Mouse (Mus musculus): ENCODE measurements around the gene Chchd3. TPM values are rescaled to one million over a fixed set of nuclear protein-coding genes. Genes with fewer than 3 reads are reported as not detected.

Gene Chchd3
- polyA plus RNA-seq, 1 experiment from 2014 or later = 135 TPM

GRCm38 (mm10) chr6:33056392-33056791, 3.7 kb downstream of the Chchd3 start:
- H3K4me2 ChIP-seq (ENCODE audit: low read depth, low read length, severe bottlenecking) = no peak overlapping the region
- no peaks in the 10 kb centered on the region for H3K27me3 ChIP-seq (ENCODE audit: control insufficient read depth, insufficient read depth, low read length)
- no peaks in the 10 kb centered on the region; the same call in 1 of the 2 replicates for H3K36me3 ChIP-seq (ENCODE audit: control insufficient read depth, insufficient read depth, low read length)
- DNase-seq (ENCODE audit: low spot score) (no peak), ATAC-seq (replicated peaks; ENCODE audit: low FRiP score) (no peak)
- no peaks in the 10 kb centered on the region for H3K9me3 ChIP-seq (ENCODE audit: control insufficient read depth, low read length)
- no peak overlapping the region for H3K4me3 ChIP-seq (ENCODE audit: low read depth, low read length)
- H3K27ac ChIP-seq (ENCODE audit: low read depth, low read length) = no peak overlapping the region
- no peak overlapping the region for H3K9ac ChIP-seq (ENCODE audit: low read length)
- 0 out of 2 replicates have a peak, but pooled peaks cover 2% of the 10 kb centered on the region for H3K4me1 ChIP-seq (replicated peaks; ENCODE audit: control insufficient read depth, insufficient read depth, low read length)
- WGBS = 88% methylated on average over 4 of the region's 4 CpGs

- no peak for DNase-seq (ENCODE audit: low spot score)
- H3K9ac ChIP-seq (ENCODE audit: low read length) = no peak overlapping the region
- no peak overlapping the region for H3K4me3 ChIP-seq (ENCODE audit: low read depth, low read length)
- no peak for ATAC-seq (replicated peaks; ENCODE audit: low FRiP score)
- 94% methylated on average over 4 of the region's 4 CpGs for WGBS
- H3K27ac ChIP-seq (ENCODE audit: low read depth, low read length) = no peak overlapping the region
- H3K9me3 ChIP-seq (ENCODE audit: control insufficient read depth, low read length) = no peaks in the 10 kb centered on the region
- H3K36me3 ChIP-seq (ENCODE audit: control insufficient read depth, insufficient read depth, low read length) = no peaks in the 10 kb centered on the region; the same call in 1 of the 2 replicates
- H3K27me3 ChIP-seq (ENCODE audit: control insufficient read depth, insufficient read depth, low read length) = no peaks in the 10 kb centered on the region
- H3K4me2 ChIP-seq (ENCODE audit: low read depth, low read length, severe bottlenecking) = no peak overlapping the region
- 0 out of 2 replicates have a peak, but pooled peaks cover 2% of the 10 kb centered on the region for H3K4me1 ChIP-seq (replicated peaks; ENCODE audit: control insufficient read depth, insufficient read depth, low read length)
Measured at GRCm38 (mm10) chr6:33055663-33056062, 4.4 kb downstream of the Chchd3 start.

DNA sequence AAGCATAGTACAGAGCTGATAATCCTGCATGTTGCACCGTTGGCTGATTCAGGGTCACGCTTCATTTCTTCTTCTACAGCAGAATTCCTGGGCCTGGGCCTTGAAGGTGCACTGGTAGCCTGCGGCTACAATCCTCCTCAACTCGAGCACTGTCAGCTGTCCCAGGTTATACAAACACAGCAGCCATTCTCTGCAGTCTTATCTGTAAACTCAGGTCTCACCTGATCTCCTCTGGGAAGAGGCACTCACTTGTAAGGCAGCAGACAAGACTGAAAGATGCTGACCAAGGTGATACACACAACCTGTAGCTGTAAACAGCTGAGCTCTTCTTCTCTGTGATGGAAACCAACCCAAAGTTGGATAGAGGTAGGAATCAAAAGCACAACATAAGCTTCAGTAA, 5.1 kb downstream of the Chchd3 start:
- Histone ChIP-seq H3K27ac (ENCODE audit: low read depth, low read length) (no peak overlapping the region), H3K4me3 (ENCODE audit: low read depth, low read length) (no peak overlapping the region), H3K9me3 (ENCODE audit: control insufficient read depth, low read length) (no peaks in the 10 kb centered on the region), H3K27me3 (ENCODE audit: control insufficient read depth, insufficient read depth, low read length) (no peaks in the 10 kb centered on the region), H3K36me3 (ENCODE audit: control insufficient read depth, insufficient read depth, low read length) (no peaks in the 10 kb centered on the region; the same call in 1 of the 2 replicates), H3K4me1 (replicated peaks; ENCODE audit: control insufficient read depth, insufficient read depth, low read length) (0 out of 2 replicates have a peak, but pooled peaks cover 2% of the 10 kb centered on the region), H3K4me2 (ENCODE audit: low read depth, low read length, severe bottlenecking) (no peak overlapping the region), H3K9ac (ENCODE audit: low read length) (no peak overlapping the region)
- no peak for ATAC-seq (replicated peaks; ENCODE audit: low FRiP score)
- DNase-seq (ENCODE audit: low spot score) = no peak
- WGBS = 94% methylated on average over 4 of the region's 4 CpGs

DNA sequence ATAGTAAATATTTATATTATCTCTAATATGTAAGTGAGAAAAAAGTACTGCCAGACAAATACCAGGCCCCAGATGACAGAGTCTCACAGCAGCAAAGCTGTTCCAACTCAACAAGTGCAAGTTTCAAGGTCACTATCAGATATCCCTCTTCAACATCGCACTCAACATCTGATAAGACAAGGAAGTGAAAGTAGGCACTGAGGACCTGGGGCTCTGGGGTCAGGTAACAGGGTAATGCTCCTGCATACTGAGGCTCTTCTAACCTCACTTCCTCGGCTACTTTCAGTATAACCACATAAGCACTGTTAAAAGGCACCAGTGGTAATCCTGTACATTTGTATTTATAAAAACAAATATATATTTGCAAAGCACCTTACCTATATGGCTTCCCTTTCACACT, 8.4 kb downstream of the Chchd3 start:
- WGBS = 82% methylated on average over 2 of the region's 2 CpGs
- no peak overlapping the region for H3K4me3 ChIP-seq (ENCODE audit: low read depth, low read length)
- no peaks in the 10 kb centered on the region for H3K4me1 ChIP-seq (replicated peaks; ENCODE audit: control insufficient read depth, insufficient read depth, low read length)

GRCm38 (mm10) chr6:33049705-33050420, 10.2 kb downstream of the Chchd3 start:
- H3K4me3 ChIP-seq (ENCODE audit: low read depth, low read length) = no peak overlapping the region
- no peaks in the 10 kb centered on the region for H3K27me3 ChIP-seq (ENCODE audit: control insufficient read depth, insufficient read depth, low read length)
- H3K27ac ChIP-seq (ENCODE audit: low read depth, low read length) = no peak overlapping the region
- DNase-seq (ENCODE audit: low spot score) (no peak), ATAC-seq (replicated peaks; ENCODE audit: low FRiP score) (no peak)
- WGBS = 94% methylated on average over 6 of the region's 6 CpGs
- no peak overlapping the region for H3K4me2 ChIP-seq (ENCODE audit: low read depth, low read length, severe bottlenecking)
- H3K4me1 ChIP-seq (replicated peaks; ENCODE audit: control insufficient read depth, insufficient read depth, low read length) = no peaks in the 10 kb centered on the region
- no peak overlapping the region for H3K9ac ChIP-seq (ENCODE audit: low read length)
- H3K9me3 ChIP-seq (ENCODE audit: control insufficient read depth, low read length) = no peaks in the 10 kb centered on the region
- no peaks in the 10 kb centered on the region; the same call in 1 of the 2 replicates for H3K36me3 ChIP-seq (ENCODE audit: control insufficient read depth, insufficient read depth, low read length)

More for the DNA sequence above, 8.4 kb downstream of the Chchd3 start:
- Histone ChIP-seq H3K27me3 (ENCODE audit: control insufficient read depth, insufficient read depth, low read length) (no peaks in the 10 kb centered on the region), H3K9ac (ENCODE audit: low read length) (no peak overlapping the region), H3K36me3 (ENCODE audit: control insufficient read depth, insufficient read depth, low read length) (no peaks in the 10 kb centered on the region; the same call in 1 of the 2 replicates), H3K9me3 (ENCODE audit: control insufficient read depth, low read length) (no peaks in the 10 kb centered on the region), H3K4me2 (ENCODE audit: low read depth, low read length, severe bottlenecking) (no peak overlapping the region), H3K27ac (ENCODE audit: low read depth, low read length) (no peak overlapping the region)
- DNase-seq (ENCODE audit: low spot score) (no peak), ATAC-seq (replicated peaks; ENCODE audit: low FRiP score) (no peak)

DNA sequence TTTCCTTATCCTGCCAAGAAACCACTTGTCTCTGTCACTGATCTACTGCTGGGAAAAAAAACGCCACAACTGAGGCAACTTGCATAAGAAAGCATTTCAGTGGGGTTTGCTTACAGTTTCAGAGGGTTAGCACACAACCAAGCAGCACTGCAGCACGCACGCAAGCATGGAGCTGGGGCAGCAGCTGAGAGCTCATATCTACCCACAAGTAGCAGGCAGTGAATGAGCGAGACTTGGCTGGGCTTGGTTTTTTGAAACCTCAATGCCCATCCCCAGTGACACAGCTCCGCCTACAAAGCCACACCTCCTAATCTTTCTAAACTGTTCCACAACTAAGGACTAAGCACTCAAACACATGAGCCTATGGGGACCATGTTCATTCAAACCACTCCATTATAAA, 16.6 kb downstream of the Chchd3 start:
- no peaks in the 10 kb centered on the region for H3K9me3 ChIP-seq (ENCODE audit: control insufficient read depth, low read length)
- no peak overlapping the region for H3K4me2 ChIP-seq (ENCODE audit: low read depth, low read length, severe bottlenecking)
- 94% methylated on average over 5 of the region's 5 CpGs for WGBS
- no peaks in the 10 kb centered on the region for H3K27me3 ChIP-seq (ENCODE audit: control insufficient read depth, insufficient read depth, low read length)
- DNase-seq (ENCODE audit: low spot score) (no peak), ATAC-seq (replicated peaks; ENCODE audit: low FRiP score) (no peak)
- H3K4me1 ChIP-seq (replicated peaks; ENCODE audit: control insufficient read depth, insufficient read depth, low read length) = no peaks in the 10 kb centered on the region
- H3K4me3 ChIP-seq (ENCODE audit: low read depth, low read length) = no peak overlapping the region
- no peak overlapping the region for H3K27ac ChIP-seq (ENCODE audit: low read depth, low read length)
- H3K36me3 ChIP-seq (ENCODE audit: control insufficient read depth, insufficient read depth, low read length) = no peaks in the 10 kb centered on the region; the same call in 1 of the 2 replicates
- no peak overlapping the region for H3K9ac ChIP-seq (ENCODE audit: low read length)

GRCm38 (mm10) chr6:33042880-33043279, 17.2 kb downstream of the Chchd3 start:
- no peak for ATAC-seq (replicated peaks; ENCODE audit: low FRiP score)
- Histone ChIP-seq H3K9me3 (ENCODE audit: control insufficient read depth, low read length) (no peaks in the 10 kb centered on the region), H3K27ac (ENCODE audit: low read depth, low read length) (no peak overlapping the region), H3K9ac (ENCODE audit: low read length) (no peak overlapping the region), H3K4me1 (replicated peaks; ENCODE audit: control insufficient read depth, insufficient read depth, low read length) (no peaks in the 10 kb centered on the region), H3K4me3 (ENCODE audit: low read depth, low read length) (no peak overlapping the region), H3K4me2 (ENCODE audit: low read depth, low read length, severe bottlenecking) (no peak overlapping the region), H3K27me3 (ENCODE audit: control insufficient read depth, insufficient read depth, low read length) (no peaks in the 10 kb centered on the region), H3K36me3 (ENCODE audit: control insufficient read depth, insufficient read depth, low read length) (no peaks in the 10 kb centered on the region; the same call in 1 of the 2 replicates)
- WGBS = 86% methylated on average over 1 of the region's 1 CpGs
- DNase-seq (ENCODE audit: low spot score) = no peak

DNA sequence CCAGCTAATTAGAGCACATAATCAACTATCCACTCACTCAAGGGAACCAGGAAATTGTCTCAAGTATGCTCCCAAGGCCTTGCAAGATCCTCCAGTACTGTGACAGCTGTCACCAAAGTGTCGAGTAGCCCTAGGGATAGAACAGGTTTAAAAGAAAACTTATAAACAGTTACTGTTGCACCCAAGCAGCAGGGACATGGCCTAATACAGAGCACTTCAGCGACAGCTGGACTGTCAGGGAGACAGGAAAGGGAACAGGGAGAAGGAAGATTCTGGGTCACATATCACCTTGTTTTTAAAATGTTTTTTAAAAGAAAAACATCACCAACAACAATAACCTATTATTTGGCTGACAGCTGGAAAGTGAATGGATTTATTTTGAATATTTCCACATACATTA, 18.1 kb downstream of the Chchd3 start:
- DNase-seq (ENCODE audit: low spot score) (no peak), ATAC-seq (replicated peaks; ENCODE audit: low FRiP score) (no peak)
- H3K36me3 ChIP-seq (ENCODE audit: control insufficient read depth, insufficient read depth, low read length) = no peaks in the 10 kb centered on the region; the same call in 1 of the 2 replicates
- H3K4me3 ChIP-seq (ENCODE audit: low read depth, low read length) = no peak overlapping the region
- no peaks in the 10 kb centered on the region for H3K27me3 ChIP-seq (ENCODE audit: control insufficient read depth, insufficient read depth, low read length)
- H3K9ac ChIP-seq (ENCODE audit: low read length) = no peak overlapping the region
- WGBS = 86% methylated on average over 2 of the region's 2 CpGs
- H3K4me1 ChIP-seq (replicated peaks; ENCODE audit: control insufficient read depth, insufficient read depth, low read length) = no peaks in the 10 kb centered on the region
- H3K27ac ChIP-seq (ENCODE audit: low read depth, low read length) = no peak overlapping the region
- H3K4me2 ChIP-seq (ENCODE audit: low read depth, low read length, severe bottlenecking) = no peak overlapping the region
- no peaks in the 10 kb centered on the region for H3K9me3 ChIP-seq (ENCODE audit: control insufficient read depth, low read length)
